Mouse (Mus musculus) brain, embryonic 14.5 days (tissue): ENCODE measurements around the gene Cbx3. TPM values are rescaled to one million over a fixed set of nuclear protein-coding genes. Genes with fewer than 3 reads are reported as not detected.

ENCODE experiments used
- DNase-seq: peaks from one replicate; pipeline ENCODE4 v3.0.0-alpha.2; 2011; ENCODE audit warnings: low read depth
- CTCF ChIP-seq: fragments of 200-500 bp; IDR thresholded peaks from 2 replicates; pipeline ENCODE4 v1.5.1; 2012; ENCODE audit warnings: inconsistent platforms, mild to moderate bottlenecking, moderate library complexity, borderline replicate concordance; ENCODE audit not compliant: insufficient read depth, insufficient read length; ENCODE audit errors: extremely low read depth
- POLR2A ChIP-seq: fragments of 200-500 bp; IDR thresholded peaks from 2 replicates; pipeline ENCODE4 v1.6.1; 2012; ENCODE audit warnings: mild to moderate bottlenecking, inconsistent platforms, borderline replicate concordance; ENCODE audit not compliant: poor library complexity, insufficient read depth, insufficient read length, severe bottlenecking; ENCODE audit errors: extremely low read depth
- polyA plus RNA-seq: library from polyadenylated mRNA; depleted of rRNA; stranded (reverse); fragments of >200 nt; gene quantifications from 2 replicates; pipeline ENCODE4 v1.2.3, GENCODE M21; 2012

The Cbx3 gene
- polyA plus RNA-seq, 1 experiment, result 155 TPM

- no peak for DNase-seq
- TF ChIP-seq CTCF, result no peak
- TF ChIP-seq POLR2A, result no peak
Measured at GRCm38 (mm10) chr6:51456198-51456597, 14.0 kb upstream of the Cbx3 start.

GRCm38 (mm10) chr6:51457283-51457682 is 12.9 kb upstream of the Cbx3 start:
- TF ChIP-seq CTCF (no peak), POLR2A (no peak)
- DNase-seq, result no peak

- DNase-seq, result no peak
- TF ChIP-seq POLR2A, result no peak
- TF ChIP-seq CTCF, result no peak
Measured at GRCm38 (mm10) chr6:51457770-51458387, 12.3 kb upstream of the Cbx3 start.

- DNase-seq, result no peak
- no peak for TF ChIP-seq CTCF
- no peak for TF ChIP-seq POLR2A
Measured at GRCm38 (mm10) chr6:51458925-51459312, 11.2 kb upstream of the Cbx3 start.

GRCm38 (mm10) chr6:51459313-51460020 is 10.7 kb upstream of the Cbx3 start:
- no peak for TF ChIP-seq CTCF
- TF ChIP-seq POLR2A, result no peak
- DNase-seq, result no peak

GRCm38 (mm10) chr6:51460021-51460360 is 10.2 kb upstream of the Cbx3 start:
- TF ChIP-seq POLR2A (no peak), CTCF (no peak)
- DNase-seq, result no peak

- no peak for DNase-seq
- TF ChIP-seq POLR2A (no peak), CTCF (no peak)
Measured at GRCm38 (mm10) chr6:51460363-51460762, 9.8 kb upstream of the Cbx3 start.

GRCm38 (mm10) chr6:51467649-51468048 is 2.5 kb upstream of the Cbx3 start:
- TF ChIP-seq CTCF (no peak), POLR2A (no peak)
- peak; percentile 67 for DNase-seq

- DNase-seq, result peak; percentile 91
- TF ChIP-seq CTCF (no peak), POLR2A (peak; percentile 6; the same call in 1 of the 2 replicates)
Measured at GRCm38 (mm10) chr6:51468891-51469561, 1.1 kb upstream of the Cbx3 start.

- TF ChIP-seq CTCF (no peak), POLR2A (peak; percentile 96; the same call in 1 of the 2 replicates)
- peak; percentile 100 for DNase-seq
Measured at GRCm38 (mm10) chr6:51469715-51470310, 347 bp upstream of the Cbx3 start, which contains the start of gene Hnrnpa2b1. TSS of gene Hnrnpa2b1 (minus strand) at chr6:51469894.

GRCm38 (mm10) chr6:51471179-51471505 is 982 bp downstream of the Cbx3 start:
- DNase-seq, result no peak
- TF ChIP-seq POLR2A, result no peak
- TF ChIP-seq CTCF, result no peak

GRCm38 (mm10) chr6:51471782-51472181 is 1.6 kb downstream of the Cbx3 start:
- TF ChIP-seq POLR2A, result no peak
- no peak for TF ChIP-seq CTCF
- DNase-seq, result no peak

GRCm38 (mm10) chr6:51472213-51472612 is 2.1 kb downstream of the Cbx3 start:
- no peak for TF ChIP-seq CTCF
- TF ChIP-seq POLR2A, result no peak
- no peak for DNase-seq
